Mouse (Mus musculus): Measurements from ENCODE around the gene Ptx4.

Ptx4 gene

GRCm38 (mm10) chr17:25120406-25120805 is at the start of gene Ptx4:
Ptx4 (plus strand) TSS chr17:25120760.
- no peak for DNase-seq (ENCODE audit: low spot score in 2 of 2)

DNA sequence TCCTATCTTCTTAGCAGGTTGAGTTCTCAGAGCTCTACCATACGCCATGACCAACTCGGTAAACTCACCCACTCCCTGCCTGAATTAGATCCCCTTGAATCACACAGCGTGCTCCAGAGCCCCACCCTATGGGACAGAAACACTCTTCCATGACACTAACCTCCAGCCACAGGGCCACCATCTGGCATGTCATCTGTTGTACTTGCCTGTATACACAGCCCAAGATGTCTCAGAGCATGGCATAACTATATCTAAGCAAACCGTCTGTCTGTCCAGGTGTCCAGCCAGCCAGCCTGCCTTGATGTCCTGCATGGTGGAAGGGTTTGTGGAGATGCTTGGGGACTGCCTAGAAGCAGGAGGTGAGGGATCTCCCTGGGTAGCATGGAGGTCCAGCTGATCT is 43.7 kb upstream of the Ptx4 start:
- DNase-seq (ENCODE audit: low spot score in 2 of 2): no peak

DNA sequence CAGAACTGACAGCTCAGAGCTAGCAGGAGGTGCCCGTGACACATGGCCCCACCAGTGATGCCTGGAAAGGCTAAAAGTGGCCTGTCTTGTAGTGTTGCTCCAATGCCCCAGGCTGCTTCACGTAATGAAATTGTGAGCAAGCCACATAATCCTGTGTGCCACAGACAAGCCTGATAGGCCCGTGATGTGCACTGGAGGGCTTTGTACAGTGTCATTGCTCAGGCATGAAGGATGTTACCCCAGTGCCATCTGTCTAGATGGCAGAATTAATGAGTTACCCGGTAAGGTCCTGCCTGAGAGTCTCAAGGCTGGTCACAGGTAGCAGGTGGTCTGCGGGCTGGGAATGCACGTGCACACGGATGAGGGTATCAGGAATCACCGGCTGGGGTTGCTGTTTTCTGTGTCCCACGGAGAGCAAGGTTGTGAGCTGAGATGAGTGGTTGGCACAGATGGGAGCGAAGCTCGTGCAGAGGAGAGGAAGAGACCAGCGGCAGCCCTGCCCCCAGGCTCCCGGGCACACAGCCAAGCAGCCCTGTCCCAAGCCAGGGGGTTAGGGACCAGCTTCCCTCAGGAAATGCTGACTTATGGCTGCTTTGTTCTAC is 42.7 kb upstream of the Ptx4 start:
- DNase-seq (ENCODE audit: low spot score in 2 of 2): peak in 1 of 2 experiments; percentile 49

DNA sequence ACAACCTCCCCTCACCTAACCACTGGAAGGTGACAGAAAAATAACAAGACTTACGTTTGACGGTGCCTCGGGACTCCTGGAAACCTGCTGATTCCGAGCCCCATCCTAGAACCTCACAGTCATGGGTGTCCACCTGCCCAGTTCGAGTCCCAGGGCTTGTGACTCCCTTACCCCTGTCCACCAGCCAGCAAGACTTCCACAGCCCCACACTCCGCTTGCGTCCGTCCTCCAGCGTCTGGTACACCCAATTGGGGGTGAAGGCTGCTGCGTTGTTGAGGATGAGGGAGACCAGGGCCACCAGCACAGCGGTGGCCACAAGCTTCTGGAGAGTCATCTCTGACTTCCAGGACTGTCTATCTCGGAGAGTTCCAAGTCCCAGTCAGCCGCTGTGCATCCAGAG is 40.4 kb upstream of the Ptx4 start:
- DNase-seq (ENCODE audit: low spot score in 2 of 2): no peak

DNA sequence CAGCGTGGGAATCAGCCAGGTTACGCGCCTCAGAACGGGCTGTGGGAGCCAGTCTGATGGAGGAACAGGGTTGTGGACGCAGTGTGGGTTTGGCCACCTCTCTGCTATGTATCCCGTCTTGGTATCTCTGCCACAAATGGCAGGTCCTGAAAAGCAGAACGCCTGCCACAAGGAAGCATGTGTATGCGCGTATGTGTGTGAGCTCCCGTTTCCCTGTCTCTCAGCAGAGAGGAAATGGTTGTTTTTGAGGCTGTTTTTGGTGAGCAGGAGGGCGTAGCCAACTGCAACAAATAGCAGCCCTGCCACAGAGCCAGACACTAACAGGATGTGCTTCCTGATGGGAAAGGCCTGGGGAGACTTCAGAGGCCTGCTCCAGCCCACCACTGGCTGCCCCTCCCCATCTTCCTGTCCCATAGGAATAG is 39.6 kb upstream of the Ptx4 start:
- DNase-seq (ENCODE audit: low spot score in 2 of 2): peak in 1 of 2 experiments; percentile 34

GRCm38 (mm10) chr17:25082081-25082847 is 38.3 kb upstream of the Ptx4 start:
- peak in 1 of 2 experiments; percentile 59 for DNase-seq (ENCODE audit: low spot score in 2 of 2)

DNA sequence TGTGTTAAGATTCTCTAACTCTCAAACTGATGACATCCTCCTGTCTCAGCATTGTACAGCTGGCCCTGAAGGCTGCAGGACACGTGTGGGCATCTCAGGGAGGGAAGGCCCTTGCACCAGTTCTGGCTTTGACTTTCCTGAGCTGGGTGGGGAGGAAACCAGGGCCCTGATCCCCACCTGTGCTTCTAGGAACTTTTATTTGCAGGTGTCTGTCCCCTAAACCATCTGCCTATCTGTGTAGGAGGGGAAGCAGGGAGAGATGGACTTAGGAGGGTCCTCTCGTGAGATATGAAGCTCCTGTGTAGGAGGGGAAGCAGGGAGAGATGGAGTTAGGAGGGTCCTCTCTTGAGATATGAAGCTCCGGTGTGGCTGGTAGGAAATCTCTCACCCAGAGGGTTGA is 37.7 kb upstream of the Ptx4 start:
- no peak for DNase-seq (ENCODE audit: low spot score in 2 of 2)

- DNase-seq (ENCODE audit: low spot score in 2 of 2): peak; percentile 55 to 74
Observed at GRCm38 (mm10) chr17:25083444-25083931, 37.1 kb upstream of the Ptx4 start, which contains the start of gene Tmem204. Tmem204 (minus strand) TSS chr17:25083591.

DNA sequence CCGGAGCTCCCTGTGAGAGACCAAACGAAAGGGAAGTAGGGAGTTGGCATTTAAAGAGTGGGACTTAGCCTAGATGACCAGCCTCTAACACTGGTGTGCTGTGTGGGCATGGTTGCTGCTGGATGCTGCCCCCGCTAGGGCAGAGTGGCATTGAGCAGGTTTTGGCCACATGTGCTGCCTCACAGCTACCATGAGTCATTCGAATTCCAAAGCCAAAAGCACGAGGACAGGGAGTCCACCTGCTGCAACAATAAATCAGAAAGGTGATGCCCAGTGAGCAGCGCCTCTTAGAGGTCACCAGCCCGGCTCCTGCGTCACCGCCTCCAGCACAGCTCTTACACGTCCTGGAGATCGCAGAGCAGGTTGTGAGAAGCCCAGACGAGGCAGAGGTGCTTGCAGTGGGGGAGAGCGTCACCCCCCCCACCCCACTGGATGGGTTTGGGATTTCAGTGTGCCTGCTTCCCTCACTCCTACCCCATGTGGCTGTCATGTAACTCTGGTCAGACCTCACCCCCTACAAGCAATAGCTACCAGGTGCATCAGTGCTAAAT is 35.6 kb upstream of the Ptx4 start:
- no peak for DNase-seq (ENCODE audit: low spot score in 2 of 2)

DNA sequence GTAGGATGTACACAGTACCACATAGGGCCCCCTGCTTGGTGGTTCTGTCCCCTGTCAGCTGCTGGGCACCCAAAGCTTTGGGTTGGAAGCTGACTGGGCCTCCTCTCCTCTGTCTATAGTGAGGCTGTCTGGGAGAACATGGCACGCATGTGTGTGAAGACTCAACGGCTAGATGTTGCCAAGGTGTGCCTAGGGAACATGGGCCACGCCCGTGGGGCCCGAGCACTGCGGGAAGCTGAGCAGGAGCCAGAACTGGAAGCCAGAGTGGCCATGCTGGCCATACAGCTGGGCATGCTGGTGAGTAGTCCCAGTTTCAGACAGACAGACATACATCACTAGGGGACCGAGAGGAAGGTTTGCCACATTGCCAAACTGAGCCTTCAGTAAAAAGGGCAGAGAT is 33.8 kb upstream of the Ptx4 start:
- DNase-seq (ENCODE audit: low spot score in 2 of 2): no peak

- no peak for DNase-seq (ENCODE audit: low spot score in 2 of 2)
Observed at GRCm38 (mm10) chr17:25089158-25089557, 31.4 kb upstream of the Ptx4 start.

DNA sequence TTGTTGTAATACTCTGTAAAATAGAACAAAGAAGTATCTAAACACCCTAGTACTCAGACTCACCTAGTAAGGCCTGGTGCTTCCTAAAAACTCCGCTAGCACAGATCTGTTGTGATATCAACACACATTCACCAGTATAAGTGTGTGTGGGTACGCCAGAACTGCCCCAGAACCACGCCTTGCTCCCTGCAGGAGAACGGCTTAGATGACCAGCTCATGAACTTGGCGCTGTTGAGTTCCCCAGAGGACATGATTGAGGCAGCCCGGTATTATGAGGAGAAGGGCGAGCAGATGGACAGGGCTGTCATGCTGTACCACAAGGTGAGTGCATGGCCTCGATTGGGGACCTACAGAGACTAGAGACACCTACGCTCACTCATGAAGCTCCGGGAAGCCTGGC is 30.1 kb upstream of the Ptx4 start:
- no peak for DNase-seq (ENCODE audit: low spot score in 2 of 2)

GRCm38 (mm10) chr17:25096221-25096620 is 24.3 kb upstream of the Ptx4 start:
- DNase-seq (ENCODE audit: low spot score in 2 of 2): no peak

- no peak for DNase-seq (ENCODE audit: low spot score in 2 of 2)
Observed at GRCm38 (mm10) chr17:25100052-25100451, 20.5 kb upstream of the Ptx4 start.

- no peak for DNase-seq (ENCODE audit: low spot score in 2 of 2)
Observed at GRCm38 (mm10) chr17:25101338-25101737, 19.2 kb upstream of the Ptx4 start.

DNA sequence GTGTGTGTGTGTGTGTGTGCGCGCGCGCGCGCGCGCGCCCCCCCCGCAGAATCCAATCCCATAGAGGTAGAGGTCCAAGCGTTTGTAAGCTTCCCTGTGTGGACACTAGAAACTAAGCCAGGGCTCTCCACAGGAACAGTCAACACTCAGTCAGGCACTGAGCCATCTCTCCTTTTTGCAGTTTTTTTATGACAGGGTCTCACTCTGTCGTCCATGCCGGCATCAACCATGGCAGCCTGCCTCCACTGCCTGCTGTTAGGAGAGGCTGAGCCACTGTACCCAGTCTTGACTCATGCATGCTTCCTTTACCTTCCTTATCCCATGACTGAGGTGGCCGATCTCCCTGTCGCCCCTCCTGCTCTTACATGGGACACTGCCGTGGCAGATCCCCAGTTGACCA is 12.8 kb upstream of the Ptx4 start:
- no peak for DNase-seq (ENCODE audit: low spot score in 2 of 2)

- DNase-seq (ENCODE audit: low spot score in 2 of 2): peak in 1 of 2 experiments; percentile 56
Observed at GRCm38 (mm10) chr17:25109578-25109977, 11.0 kb upstream of the Ptx4 start.

DNA sequence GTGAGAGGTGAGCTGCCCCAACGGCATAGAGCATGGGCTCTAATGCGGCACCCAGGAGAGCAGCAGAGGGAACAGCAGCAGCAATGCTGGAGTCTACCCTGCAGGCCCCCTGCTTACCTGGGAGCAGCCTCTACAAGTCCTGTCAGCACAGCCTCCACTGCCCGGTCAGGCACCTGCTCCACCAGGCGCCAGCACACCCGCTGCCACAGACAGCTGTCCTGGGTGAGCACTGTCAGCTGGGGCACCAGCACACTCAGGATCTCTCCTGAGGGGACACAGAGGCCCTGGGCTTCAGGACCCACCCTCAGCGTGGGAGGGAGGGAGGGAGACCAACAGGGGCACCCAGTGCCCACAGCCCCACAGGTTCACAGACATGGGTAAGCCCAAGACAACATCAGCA is 10.0 kb upstream of the Ptx4 start:
- DNase-seq (ENCODE audit: low spot score in 2 of 2): no peak

- no peak for DNase-seq (ENCODE audit: low spot score in 2 of 2)
Observed at GRCm38 (mm10) chr17:25111220-25111619, 9.3 kb upstream of the Ptx4 start.

DNA sequence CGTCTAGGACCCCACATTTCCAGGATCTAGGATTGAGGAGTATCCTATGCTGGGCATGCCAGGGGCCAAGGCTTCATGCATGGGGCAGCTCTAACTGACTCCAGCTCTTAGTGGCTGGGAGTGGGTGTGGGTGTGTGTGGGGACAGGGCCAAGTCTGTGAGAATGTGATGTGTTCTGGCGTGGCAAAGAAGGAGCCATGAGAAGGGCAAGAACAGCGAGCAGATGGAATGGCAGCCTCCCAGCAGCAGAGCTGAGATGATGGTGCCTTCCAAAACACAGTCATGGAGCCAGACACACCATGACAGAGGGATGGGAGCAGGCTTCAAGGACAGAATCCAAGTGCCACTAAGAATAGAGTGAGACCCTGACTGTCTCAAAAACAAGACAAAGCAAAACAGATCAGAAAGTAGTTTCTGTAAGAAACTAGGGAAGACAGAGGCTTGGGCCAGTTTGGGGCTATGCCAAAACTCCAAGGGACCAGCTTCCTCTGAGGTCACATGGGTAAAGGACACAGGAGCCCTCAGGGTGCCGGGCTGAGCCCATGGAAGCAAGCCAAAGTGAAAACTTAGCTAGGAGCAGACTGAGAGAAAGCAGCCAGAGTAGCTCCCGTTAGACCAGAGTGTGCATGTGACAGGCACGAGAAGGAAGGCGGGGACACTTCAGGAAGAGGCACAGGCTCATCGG is 8.7 kb upstream of the Ptx4 start:
- DNase-seq (ENCODE audit: low spot score in 2 of 2): peak in 1 of 2 experiments; percentile 22

DNA sequence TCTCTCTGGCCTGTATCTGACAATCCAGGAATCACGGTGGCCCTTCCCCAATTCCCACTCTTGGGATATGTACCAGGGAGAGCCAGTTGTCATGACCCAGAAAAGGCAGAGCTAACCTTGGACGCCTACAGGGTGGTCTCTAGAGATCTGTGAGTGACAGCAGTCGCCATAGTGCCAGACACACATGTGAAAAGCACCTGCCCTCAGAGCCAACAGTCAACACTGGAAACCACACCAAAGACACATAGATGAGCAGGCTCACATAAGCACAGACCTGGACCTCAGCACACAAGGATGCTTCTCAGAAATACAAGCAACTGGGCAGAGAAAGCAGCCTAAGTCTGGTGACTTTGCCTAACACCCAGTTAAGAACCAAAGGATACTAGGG is 8.1 kb upstream of the Ptx4 start:
- DNase-seq (ENCODE audit: low spot score in 2 of 2): no peak

DNA sequence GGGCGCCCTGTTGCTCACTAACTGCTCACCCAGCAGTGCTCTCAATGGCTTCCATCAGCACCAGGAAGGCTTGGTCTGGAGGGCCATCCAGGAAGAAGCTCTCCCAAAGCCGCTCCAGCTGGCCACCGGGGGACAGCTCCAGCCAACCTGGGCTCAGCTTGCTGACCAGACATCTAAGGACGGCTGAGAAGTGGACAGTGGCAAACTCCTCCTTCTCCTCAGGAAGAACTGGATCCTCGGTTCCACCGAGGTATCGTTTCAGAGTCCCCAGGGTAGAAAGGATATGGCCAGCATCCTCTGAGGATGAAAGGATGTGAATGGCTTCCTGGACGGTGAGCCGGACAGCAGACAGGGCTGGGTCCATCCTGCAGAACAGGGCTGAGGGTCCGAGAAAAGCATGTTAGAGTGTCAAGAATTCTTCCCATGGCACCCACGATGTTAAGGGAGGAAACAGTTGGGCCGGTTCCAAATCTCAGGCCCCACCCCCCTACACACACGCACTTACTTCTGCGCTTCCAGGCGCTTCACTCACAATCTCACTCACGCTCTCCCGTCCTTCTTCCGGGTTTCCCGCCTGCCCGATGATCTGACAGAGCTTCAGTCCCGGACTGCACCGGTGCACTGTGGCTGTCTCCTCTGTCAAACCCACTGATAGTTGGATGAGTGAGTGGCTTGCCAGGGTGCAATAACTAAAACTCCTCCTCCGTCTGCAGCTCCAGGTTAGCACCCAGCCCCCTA is 5.5 kb upstream of the Ptx4 start:
- DNase-seq (ENCODE audit: low spot score in 2 of 2): no peak

Data from urinary bladder, postnatal 36 days (tissue).